Mouse (Mus musculus) G1E (cell line): ENCODE measurements around the gene Dda1.

Experiments
- CTCF ChIP-seq: IDR thresholded peaks from 2 replicates; pipeline ENCODE4 v1.5.1; 2012; ENCODE audit warnings: low read depth, low read length, inconsistent platforms, mixed read lengths
- POLR2AphosphoS5 ChIP-seq: IDR thresholded peaks from 2 replicates; pipeline ENCODE4 v1.6.1; 2012; ENCODE audit warnings: low read depth, low read length, inconsistent platforms; ENCODE audit not compliant: insufficient replicate concordance

DNA sequence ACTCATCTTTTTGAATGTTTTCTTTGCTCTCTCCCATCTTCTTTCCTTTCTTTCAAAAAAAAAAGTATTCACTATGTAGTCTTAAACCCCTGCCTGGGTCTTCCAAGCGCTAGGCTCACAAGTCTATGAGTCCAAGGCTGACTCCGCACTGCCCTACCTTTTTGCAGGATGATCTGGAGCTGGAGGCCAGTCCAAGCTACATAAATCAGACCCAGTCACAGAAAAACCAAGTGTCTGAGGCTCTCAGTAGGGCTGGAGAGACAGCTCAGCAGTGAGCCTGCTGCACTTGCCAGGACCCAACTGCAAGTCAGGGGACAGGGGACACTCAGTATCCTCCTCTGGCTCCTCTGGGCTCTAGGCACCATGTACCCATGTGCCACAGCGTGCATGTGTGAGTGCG is 35.4 kb downstream of the Dda1 start:
- TF ChIP-seq CTCF: no peak
- TF ChIP-seq POLR2AphosphoS5: no peak
